Mouse (Mus musculus) brain, embryonic 14.5 days (tissue): ENCODE data around the gene Etfa.

Source experiments
- CTCF ChIP-seq: fragments of 200-500 bp; IDR thresholded peaks from 2 replicates; pipeline ENCODE4 v1.5.1; 2012; ENCODE audit warnings: inconsistent platforms, mild to moderate bottlenecking, moderate library complexity, borderline replicate concordance; ENCODE audit not compliant: insufficient read depth, insufficient read length; ENCODE audit errors: extremely low read depth
- POLR2A ChIP-seq: fragments of 200-500 bp; IDR thresholded peaks from 2 replicates; pipeline ENCODE4 v1.6.1; 2012; ENCODE audit warnings: mild to moderate bottlenecking, inconsistent platforms, borderline replicate concordance; ENCODE audit not compliant: poor library complexity, insufficient read depth, insufficient read length, severe bottlenecking; ENCODE audit errors: extremely low read depth

- TF ChIP-seq POLR2A (no peak), CTCF (no peak)
Measured at GRCm38 (mm10) chr9:55430133-55430532, 81.9 kb downstream of the Etfa start.
